Mouse (Mus musculus) olfactory bulb, adult 2 months (tissue): ENCODE results near the gene Actr6. TPM values are rescaled to one million over a fixed set of nuclear protein-coding genes. Genes with fewer than 3 reads are reported as not detected.
"Not testable (repeated sequence)": the region's sequence is repeated elsewhere in the genome, so short reads cannot be mapped to it uniquely, and the experiment has no call there.

Source experiments
- H3K27ac ChIP-seq: fragments of 200-500 bp; 2 replicates; pipeline ENCODE4 v1.5.1; 2012; ENCODE audit warnings: low read depth, low read length; ENCODE audit not compliant: insufficient read depth
- H3K4me1 ChIP-seq: fragments of 200-500 bp; 2 replicates; pipeline ENCODE4 v1.6.1; 2012; ENCODE audit warnings: low read length; ENCODE audit not compliant: control insufficient read depth, insufficient read depth
- H3K4me3 ChIP-seq: fragments of 200-500 bp; 2 replicates; pipeline ENCODE4 v1.5.1; 2012; ENCODE audit warnings: mild to moderate bottlenecking, low read depth, low read length, moderate library complexity; ENCODE audit not compliant: insufficient read depth
- CTCF ChIP-seq: fragments of 200-500 bp; IDR thresholded peaks from 2 replicates; pipeline ENCODE4 v1.5.1; 2012; ENCODE audit warnings: low read depth, mild to moderate bottlenecking, low read length, moderate library complexity; ENCODE audit not compliant: insufficient read depth
- POLR2A ChIP-seq: fragments of 200-500 bp; IDR thresholded peaks from 2 replicates; pipeline ENCODE4 v1.6.1; 2012; ENCODE audit warnings: mild to moderate bottlenecking, low read depth, low read length, moderate library complexity; ENCODE audit not compliant: insufficient read depth
- WGBS: fragments of 180-500 bp; shearing (Covaris S2); methylation state at CpG from one replicate; pipeline ENCODE4 v1.1.7; 2018; 5-methylcytosine and 5-hydroxymethylcytosine counted together
- polyA plus RNA-seq: library from polyadenylated mRNA; stranded (reverse); fragments of >200 nt; gene quantifications from 2 replicates; pipeline ENCODE4 v1.2.4, GENCODE M21; 2012; ENCODE audit warnings: low replicate concordance; ENCODE audit not compliant: missing spikeins, insufficient read depth, insufficient read length

The Actr6 gene
- polyA plus RNA-seq, 1 experiment, result not detected

- WGBS, result 74% methylated on average over 3 of the region's 3 CpGs
- TF ChIP-seq CTCF (no peak), POLR2A (no peak)
- no peak overlapping the region for H3K27ac ChIP-seq
- peaks cover 3% of the 10 kb centered on the region; the same call in 1 of the 2 replicates for H3K4me1 ChIP-seq
- H3K4me3 ChIP-seq, result no peak overlapping the region
Measured at GRCm38 (mm10) chr10:89720796-89721195, 11.3 kb downstream of the Actr6 start.

GRCm38 (mm10) chr10:89720252-89720651, 11.8 kb downstream of the Actr6 start:
- no peak for TF ChIP-seq POLR2A
- TF ChIP-seq CTCF, result no peak
- no peak overlapping the region for H3K27ac ChIP-seq
- H3K4me3 ChIP-seq, result no peak overlapping the region
- H3K4me1 ChIP-seq, result peaks cover 3% of the 10 kb centered on the region; the same call in 1 of the 2 replicates

- Histone ChIP-seq H3K4me3 (no peak overlapping the region), H3K4me1 (no peaks in the 10 kb centered on the region), H3K27ac (no peak overlapping the region)
- 85% methylated on average over 10 of the region's 10 CpGs for WGBS
- TF ChIP-seq CTCF (no peak), POLR2A (no peak)
Measured at GRCm38 (mm10) chr10:89714910-89715309, 17.2 kb downstream of the Actr6 start.

GRCm38 (mm10) chr10:89708720-89709119, 23.4 kb downstream of the Actr6 start:
- WGBS, result 39% methylated on average over 10 of the region's 10 CpGs
- no peak overlapping the region for H3K4me3 ChIP-seq
- H3K27ac ChIP-seq, result no peak overlapping the region
- H3K4me1 ChIP-seq, result no peaks in the 10 kb centered on the region
- no peak for TF ChIP-seq POLR2A
- no peak for TF ChIP-seq CTCF

GRCm38 (mm10) chr10:89707397-89707796, 24.7 kb downstream of the Actr6 start:
- WGBS, result 91% methylated on average over 3 of the region's 3 CpGs
- TF ChIP-seq POLR2A, result no peak
- no peak for TF ChIP-seq CTCF
- no peaks in the 10 kb centered on the region for H3K4me1 ChIP-seq
- no peak overlapping the region for H3K27ac ChIP-seq
- no peak overlapping the region for H3K4me3 ChIP-seq

GRCm38 (mm10) chr10:89703042-89703441, 29.1 kb downstream of the Actr6 start:
- TF ChIP-seq POLR2A, result no peak
- no peak for TF ChIP-seq CTCF
- WGBS, result 63% methylated on average over 5 of the region's 5 CpGs

GRCm38 (mm10) chr10:89697956-89698355, 34.1 kb downstream of the Actr6 start:
- no peak for TF ChIP-seq CTCF
- H3K4me1 ChIP-seq, result no peaks in the 10 kb centered on the region
- no peak overlapping the region for H3K4me3 ChIP-seq
- 93% methylated on average over 3 of the region's 3 CpGs for WGBS
- no peak overlapping the region for H3K27ac ChIP-seq

More at GRCm38 (mm10) chr10:89703042-89703441, 29.1 kb downstream of the Actr6 start:
- Histone ChIP-seq H3K27ac (no peak overlapping the region), H3K4me3 (no peak overlapping the region), H3K4me1 (no peaks in the 10 kb centered on the region)

- H3K27ac ChIP-seq, H3K4me3 ChIP-seq, H3K4me1 ChIP-seq: not testable (repeated sequence)
- 75% methylated on average over 2 of the region's 2 CpGs for WGBS
Measured at GRCm38 (mm10) chr10:89696270-89696669, 35.8 kb downstream of the Actr6 start.

GRCm38 (mm10) chr10:89695194-89695911, 36.7 kb downstream of the Actr6 start:
- no peak overlapping the region for H3K27ac ChIP-seq
- H3K4me1 ChIP-seq, result no peaks in the 10 kb centered on the region
- TF ChIP-seq CTCF (no peak), POLR2A (no peak)
- WGBS, result 80% methylated on average over 20 of the region's 20 CpGs
- H3K4me3 ChIP-seq, result no peak overlapping the region

GRCm38 (mm10) chr10:89690021-89690420, 42.1 kb downstream of the Actr6 start:
- Histone ChIP-seq H3K4me1 (no peaks in the 10 kb centered on the region), H3K4me3 (no peak overlapping the region), H3K27ac (no peak overlapping the region)
- no peak for TF ChIP-seq CTCF
- no peak for TF ChIP-seq POLR2A
- 76% methylated on average over 8 of the region's 8 CpGs for WGBS
